Mouse (Mus musculus) liver (tissue): ENCODE results near the gene Slc8a1.
A peak's percentile ranks its signal among the peaks of the same experiment; 100 is the strongest.

ENCODE experiments used
- DNase-seq: peaks from one replicate; pipeline ENCODE4 v3.0.0-alpha.2; 2020; ENCODE audit warnings: mixed read lengths

Slc8a1 gene

DNA sequence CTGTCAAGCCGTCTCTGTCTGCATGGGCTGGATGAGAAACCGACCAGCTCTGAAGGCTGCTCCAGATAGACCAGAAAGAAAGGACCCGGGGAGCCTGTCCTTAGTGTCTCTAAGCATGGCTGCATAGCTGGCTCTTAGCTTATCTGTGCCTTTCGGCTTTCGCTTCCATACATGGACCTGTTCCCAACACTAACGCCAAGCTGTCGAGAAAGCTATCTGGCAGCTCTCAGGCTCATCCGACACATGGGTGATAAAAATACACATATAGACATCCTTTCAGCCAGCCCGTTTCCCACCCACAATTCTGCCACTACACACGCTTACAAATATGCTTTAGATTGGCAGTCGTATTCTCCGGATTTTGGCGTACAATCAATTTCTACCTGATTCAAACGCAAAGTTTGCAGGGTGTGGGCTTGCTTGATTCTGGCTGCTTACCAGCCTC lies at the start of gene Slc8a1:
Slc8a1 (minus strand) TSS at position 67 of the 445 bp plus-strand sequence.
- DNase-seq, result no peak

DNA sequence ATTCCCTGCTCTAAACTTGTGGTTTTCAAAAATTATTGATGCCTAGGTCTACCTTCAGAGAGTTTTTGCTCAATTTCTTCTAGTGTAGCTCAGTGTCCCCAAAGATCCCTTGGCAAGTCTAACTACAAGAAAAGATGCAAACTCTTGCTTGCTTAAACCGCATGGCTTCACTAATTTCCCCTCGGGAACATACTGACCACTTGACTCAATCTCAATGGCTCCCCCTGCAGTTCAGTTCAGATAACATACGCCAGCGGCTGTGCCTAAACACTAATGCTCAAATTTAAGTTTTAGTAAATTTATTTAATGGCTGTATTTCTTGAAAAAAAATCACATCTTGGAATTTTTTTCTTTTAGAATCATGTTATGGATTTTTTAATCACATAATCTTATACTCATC lies 49.2 kb upstream of the Slc8a1 start:
- DNase-seq, result peak; percentile 15

DNA sequence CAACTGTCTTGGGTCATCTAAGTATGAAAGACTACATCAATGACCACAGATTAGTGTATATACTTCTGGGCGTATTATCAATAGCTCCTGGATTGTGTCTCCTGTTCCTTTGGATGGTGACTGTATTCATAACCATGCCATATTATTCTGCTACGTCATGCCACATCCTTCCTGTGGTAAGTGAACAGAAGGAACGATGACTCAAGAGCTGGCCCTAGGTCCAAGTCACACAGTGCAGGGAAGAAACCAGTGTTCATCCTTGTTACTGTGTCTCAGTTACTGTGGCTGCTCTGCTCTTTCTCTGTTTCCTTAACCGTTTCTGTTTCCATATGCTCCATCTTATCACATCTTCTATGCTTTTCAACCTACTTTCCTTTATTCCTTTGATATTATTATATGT lies 44.1 kb upstream of the Slc8a1 start:
- DNase-seq, result no peak

DNA sequence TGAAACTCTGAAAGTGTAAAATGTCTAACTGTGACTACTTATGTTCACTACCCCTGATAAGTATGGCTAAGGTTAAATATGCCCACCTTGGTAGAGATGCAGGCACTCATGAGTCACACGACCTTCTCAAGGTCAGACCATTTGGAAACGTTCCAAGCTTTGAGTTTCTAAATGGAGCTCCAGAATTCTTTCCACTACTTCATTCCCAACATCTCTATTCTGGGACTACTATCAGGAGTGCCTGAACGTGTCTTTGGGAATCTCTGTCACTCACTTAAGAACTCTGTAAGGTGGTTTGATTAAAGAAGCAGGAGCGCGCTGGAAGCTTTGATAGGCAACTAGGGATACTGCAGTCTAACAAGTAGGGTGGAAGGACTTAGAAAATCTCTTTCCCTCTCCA lies 43.3 kb upstream of the Slc8a1 start:
- no peak for DNase-seq

DNA sequence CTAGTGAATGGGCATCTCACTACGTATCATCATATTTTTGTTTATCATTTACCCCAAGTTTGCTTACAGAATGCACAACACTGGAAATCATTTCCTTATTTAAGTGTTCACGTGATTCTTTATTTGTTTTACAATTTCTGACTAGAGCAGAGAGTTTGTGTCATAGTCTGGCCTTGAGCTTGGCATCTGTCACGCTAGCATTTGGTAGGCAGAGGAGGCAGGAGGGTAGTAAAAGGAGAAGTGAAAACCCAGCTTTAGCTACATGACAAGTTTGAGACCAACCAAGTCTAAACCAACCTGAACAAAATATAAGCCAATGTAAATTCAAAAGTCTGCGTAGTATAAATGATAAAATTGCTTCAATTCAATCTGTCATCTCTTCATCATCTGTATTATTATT lies 41.7 kb upstream of the Slc8a1 start:
- DNase-seq, result no peak

DNA sequence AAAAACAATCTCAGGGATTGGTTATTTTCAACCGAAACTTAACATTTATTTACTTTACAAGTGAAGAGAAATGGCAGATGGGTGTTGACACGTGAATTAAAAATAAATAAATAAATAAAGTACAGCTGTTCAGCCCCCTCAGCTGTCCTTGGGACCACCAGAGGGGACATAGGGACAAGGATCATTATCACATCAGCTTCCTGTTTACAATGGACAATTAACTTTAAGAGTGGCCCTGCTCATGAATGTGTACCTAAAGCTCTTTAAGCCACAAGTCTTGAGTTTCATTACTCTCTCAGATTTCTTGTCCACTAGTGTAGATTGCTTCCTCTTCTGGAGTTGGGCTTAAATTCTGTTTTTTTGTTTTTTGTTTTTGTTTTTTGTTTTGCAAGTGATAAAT lies 12.5 kb upstream of the Slc8a1 start:
- no peak for DNase-seq

DNA sequence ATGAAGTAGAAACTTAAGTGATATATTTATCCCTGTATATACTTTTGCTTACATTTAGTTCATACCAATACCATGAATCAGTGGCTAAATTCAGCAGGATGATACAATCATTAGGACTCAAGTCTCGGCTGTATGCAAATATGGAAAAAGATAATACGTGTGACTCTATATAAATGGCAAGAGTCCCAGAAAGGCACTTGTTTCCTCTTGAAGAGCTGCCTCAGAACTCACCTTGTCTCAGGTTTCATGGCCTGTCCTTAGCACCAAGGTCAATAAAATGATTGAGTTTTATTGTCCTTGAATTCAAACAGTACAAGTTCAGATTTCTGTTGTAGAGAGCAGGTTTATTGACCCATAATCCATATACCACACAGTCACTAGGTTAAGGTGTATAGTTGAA lies 4.9 kb upstream of the Slc8a1 start:
- no peak for DNase-seq

DNA sequence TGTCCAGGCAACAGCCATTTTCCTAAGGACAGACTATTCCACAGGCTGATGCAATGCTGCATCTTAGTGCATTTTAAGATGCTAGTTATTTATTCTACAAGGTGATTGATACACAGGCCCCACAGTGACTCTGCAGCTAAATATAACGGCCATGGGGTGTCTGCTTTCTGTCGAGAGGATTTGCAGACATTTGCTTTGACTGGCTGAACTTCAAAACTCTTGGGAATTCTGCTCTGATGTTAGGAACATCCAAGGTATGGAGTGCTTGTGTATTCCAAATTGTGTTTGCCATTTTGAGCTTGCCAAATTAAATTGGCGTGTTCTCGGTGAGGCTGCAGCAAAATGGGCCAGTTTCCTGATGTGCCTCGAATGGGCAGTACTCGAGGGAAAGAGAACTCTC lies 2.4 kb upstream of the Slc8a1 start:
- DNase-seq, result no peak

DNA sequence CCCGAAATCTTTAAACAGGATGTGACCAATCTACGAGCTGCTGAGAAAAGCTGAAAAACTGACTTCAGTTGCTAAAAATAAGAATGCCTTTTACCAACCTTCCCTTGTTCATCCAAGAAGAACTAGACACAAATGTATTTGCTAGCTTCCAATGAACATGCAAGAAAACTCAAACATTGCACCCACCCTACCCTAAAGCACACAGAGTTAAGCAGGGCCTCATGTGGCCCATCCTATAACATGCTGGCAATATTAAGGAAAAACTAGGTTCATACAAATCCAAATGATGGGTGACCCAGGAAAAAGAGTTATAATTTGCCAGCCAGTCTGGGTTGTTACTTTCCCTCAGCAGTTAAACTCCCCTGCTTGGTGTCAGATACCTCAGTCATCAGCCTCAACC lies 398 bp downstream of the Slc8a1 start:
- no peak for DNase-seq

DNA sequence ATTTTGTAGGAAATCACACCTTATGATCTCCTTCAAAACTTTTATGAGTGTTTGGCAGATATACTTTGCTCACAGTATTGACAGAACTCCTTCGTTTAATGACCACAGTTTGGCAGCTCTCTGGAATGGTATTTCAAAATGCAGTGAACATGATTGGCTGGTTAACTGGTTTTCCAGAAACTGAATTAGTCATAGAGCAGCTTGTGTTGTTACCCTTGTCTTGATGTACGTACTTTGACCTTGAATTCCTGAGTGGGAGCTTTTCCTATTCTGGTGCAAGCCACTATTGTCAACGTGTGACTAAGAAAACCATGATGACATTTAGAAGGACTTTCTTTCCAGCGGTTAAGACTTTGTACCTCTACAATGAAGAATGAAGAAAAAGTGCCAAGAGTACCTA lies 868 bp downstream of the Slc8a1 start:
- no peak for DNase-seq

DNA sequence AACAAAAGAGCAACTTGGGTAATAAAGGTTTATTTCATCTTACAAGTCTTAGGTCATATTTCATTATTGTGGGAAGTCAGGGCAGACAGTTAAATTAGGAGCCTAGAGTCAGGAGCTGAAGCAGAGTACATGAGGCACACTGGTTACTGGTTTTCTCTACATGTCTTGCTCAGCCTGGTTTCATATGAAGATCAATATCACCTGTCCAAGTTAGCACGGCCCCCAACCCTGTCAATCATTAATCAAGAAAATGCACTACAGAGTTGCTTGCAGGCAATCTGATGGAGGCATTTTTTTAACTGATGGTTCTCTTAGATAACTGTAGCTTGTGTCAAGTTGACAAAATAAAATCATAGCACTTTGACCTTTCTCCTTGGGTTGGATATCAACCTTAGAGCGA lies 2.6 kb downstream of the Slc8a1 start:
- DNase-seq, result no peak

DNA sequence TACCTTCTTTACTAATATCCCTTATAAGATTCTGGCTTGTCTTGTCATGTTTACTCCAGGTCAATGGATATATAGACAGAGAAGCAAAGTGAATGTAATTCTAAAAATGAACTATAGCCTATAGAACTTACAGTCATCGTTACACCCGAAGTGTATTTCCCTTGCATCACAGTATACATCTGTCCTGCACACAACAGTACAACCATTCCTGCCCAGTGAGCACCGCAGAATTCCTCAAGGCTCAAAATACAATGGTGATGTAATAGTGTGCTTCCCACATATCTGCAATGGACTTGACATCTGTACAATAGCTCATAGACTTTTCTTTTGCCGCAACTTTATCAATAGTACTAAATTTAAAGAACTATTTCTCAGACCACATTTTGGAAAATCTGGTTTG lies 8.3 kb downstream of the Slc8a1 start:
- no peak for DNase-seq

DNA sequence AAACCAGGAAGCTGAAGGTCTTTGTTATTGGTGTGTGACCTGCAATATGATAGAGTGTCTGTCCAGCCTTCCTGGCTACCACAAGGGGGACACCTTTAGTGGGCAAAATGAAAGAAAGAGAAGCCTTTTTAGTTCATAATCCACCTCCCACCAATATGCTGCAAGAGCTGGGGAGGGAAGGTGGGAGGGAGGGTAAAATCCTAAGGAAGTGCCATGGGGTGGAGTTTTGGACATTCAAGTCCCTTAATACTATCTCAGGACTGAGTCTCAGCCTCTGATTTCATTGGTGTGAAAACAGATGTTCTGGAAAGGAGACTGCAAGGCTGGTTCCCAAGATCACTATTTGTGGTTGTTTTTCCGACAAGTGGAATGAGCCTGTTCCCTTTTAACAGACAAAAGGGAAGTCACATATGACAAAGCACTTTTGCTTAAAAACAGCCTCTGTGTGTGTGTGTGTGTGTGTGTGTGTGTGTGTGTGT lies 25.9 kb downstream of the Slc8a1 start:
- no peak for DNase-seq

DNA sequence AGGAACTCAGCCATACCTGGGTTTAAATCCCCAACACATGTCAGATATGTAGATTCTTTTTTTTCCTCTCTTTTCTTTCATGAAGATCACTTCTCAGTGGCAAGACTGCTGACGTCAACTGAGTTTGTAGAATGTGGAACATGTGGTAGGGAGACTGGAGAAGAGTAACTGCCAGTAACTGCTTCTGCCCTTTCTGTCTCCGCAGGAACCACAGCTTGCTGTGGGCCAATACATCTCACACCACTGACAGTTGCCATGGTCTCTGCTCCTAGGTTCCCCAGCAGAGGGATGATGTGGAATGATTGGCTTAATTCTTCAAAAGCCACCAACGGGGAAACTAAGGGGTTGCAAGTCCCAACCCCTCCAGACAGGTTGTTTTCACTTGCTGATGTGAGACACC lies 33.4 kb downstream of the Slc8a1 start:
- no peak for DNase-seq

DNA sequence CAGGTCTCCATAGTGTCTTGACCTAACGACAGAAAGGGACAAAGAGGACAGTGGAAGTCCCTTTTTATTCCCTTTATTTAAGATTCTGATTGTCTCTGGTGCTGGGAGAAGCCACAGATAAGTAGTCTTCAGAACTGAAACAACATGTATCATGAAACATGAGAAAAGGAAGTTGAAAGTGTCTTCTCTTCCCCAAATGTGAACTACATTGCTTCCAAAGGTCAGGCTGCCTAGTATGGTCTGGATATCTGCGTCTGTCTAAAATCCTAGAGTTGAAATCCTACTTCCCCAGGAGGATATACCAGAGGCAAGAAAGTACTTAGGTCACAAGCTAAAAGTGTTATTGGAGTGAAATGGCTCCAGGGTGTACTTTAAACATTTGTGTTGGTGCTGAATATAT lies 34.9 kb downstream of the Slc8a1 start:
- DNase-seq, result no peak

DNA sequence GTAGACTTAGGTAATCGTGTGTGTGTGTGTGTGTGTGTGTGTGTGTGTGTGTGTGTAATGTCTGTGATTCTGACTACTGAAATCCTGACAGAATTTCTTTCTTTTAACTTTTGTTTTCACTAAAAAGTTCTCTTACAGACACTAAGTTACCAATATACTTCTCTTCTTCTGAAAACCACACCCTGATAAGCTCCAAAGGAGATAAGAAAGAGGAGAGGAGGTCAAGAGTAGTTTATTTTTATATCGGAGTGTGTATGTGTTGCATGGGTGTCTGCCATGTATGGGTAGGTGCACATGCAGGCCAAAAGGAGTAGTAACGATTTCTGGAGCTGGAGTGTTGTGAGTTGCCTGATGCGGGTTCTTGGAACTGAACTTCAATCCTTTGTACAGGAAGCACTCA lies 36.5 kb downstream of the Slc8a1 start:
- DNase-seq, result no peak

DNA sequence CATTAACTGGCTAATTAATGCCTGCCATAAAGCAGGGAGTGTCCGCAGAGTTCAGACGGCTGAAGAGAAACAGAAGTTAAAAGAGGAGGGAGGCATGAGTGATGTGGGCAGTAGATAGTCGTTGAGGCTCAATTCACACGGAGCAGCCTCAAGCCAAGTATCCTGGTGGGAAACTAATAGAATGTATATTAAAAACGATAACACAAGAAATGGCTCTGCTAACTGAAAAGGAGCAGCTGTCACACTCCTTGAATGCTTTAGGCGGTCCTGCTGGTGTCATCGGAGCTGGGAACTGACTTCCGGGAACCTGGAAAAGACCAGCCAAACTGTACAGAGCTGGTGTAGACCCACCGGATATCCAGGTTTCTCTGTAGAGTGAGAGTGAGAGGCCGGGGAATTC lies 39.4 kb downstream of the Slc8a1 start:
- no peak for DNase-seq

DNA sequence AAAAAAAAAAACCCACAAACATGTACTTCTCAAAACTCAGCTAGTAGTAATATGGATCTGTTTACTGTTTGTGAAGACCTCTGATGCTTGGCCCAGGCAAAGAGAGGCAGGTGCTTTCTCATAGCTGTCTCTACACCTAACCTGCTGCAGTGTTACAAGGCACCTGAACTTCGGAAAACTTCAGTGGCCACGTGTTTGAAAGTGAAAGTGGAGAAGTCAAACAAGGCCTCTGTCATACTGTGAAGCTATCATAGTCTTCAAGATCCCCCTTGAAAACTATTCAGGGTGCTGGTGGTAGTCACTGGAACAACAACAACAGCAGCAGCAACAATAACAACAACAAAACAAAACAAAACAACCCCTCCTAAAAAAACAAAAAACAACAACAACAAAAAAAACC lies 40.5 kb downstream of the Slc8a1 start:
- no peak for DNase-seq

DNA sequence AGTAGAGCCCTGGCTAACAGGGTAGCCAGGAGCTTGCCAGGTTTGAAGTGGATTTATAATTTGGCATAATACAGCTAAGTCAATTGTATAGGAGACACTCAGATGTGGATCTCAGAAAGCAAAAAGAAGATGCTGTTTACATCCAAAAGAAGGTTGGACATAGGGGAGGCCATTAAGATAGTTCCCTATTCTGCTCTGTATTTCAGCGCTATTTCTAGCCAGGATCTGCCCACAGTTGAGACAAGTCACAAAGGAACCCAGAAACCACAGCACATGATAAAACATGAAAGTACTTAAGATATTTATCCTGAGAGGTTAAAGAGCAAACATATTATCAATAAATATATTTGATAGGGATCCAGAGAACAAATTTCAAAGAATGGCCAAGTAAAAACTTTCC lies 43.2 kb downstream of the Slc8a1 start:
- no peak for DNase-seq

DNA sequence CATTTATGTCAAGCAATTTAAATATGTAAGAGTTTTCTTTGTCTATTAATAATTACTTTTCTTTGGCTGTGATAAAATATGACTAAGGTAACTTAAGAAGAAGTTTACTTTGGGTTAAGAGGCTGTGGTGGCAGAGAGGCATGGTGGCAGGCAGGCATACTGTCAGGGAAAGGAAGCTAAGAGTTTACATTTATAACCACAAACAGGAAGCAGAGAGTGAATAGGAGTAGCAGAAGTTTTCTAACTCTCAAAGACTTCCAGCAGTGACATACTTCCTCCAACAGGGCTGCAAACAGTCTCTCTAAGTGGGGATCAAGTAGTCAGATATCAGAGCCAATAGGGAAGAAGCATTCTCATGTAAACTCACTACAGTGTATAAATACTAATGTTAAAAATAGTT lies 58.6 kb downstream of the Slc8a1 start:
- no peak for DNase-seq

DNA sequence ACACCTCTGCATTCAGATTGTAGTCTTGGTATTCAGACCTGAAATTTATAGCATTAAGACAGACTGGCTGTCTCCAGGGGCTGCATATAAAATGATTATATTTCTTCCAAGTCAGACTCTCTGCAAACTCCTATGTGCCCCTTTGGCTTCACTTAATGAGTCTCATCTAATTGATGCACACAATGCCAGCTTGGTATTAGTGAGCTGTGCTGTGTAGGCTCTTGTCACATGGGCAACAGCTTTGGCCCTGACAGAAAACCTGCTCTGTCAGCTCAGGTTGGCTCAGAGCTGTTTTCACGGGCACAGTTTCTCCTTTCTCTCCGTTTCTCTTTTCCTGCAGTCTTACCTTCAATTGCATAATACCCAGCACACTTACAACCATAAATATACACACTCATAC lies 60.7 kb downstream of the Slc8a1 start:
- no peak for DNase-seq

DNA sequence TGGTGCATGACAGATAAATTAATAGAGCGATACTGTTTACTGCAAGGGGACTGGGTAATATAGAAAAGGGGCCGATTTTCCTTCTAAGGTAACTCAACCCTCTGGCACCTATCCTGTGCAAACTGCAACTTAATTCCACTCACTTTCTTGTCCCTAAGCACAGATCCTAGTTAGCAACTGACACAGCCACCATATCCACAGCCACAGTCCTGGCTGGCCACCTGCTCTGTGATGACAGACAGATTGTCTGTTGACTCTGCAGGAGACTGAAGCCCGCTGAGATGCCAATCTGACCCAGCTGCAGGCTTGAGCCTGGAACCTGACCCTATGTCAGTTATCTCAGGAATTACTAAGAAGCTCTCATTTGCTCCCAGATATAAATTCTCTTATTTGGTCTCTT lies 62.0 kb downstream of the Slc8a1 start:
- DNase-seq, result no peak

DNA sequence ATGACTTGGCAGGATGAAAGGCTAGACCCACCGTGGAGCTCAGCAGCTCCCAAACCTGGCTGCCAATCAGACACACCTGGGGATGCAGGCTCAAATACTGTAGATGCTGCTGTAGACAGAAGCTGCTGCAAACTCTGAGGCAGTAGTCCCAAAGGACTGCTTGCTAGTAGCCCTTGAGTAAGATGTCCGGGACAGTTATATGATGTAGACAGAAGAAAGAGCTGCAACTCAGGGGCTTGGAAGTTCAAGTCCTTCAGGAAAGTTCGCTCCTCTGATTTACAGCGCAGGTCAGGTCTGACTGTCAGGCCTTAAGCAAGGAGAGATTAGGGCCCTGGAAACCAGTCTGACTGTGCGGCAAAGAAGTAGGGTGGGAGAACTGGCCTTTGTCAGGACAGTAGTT lies 66.9 kb downstream of the Slc8a1 start:
- DNase-seq, result no peak

DNA sequence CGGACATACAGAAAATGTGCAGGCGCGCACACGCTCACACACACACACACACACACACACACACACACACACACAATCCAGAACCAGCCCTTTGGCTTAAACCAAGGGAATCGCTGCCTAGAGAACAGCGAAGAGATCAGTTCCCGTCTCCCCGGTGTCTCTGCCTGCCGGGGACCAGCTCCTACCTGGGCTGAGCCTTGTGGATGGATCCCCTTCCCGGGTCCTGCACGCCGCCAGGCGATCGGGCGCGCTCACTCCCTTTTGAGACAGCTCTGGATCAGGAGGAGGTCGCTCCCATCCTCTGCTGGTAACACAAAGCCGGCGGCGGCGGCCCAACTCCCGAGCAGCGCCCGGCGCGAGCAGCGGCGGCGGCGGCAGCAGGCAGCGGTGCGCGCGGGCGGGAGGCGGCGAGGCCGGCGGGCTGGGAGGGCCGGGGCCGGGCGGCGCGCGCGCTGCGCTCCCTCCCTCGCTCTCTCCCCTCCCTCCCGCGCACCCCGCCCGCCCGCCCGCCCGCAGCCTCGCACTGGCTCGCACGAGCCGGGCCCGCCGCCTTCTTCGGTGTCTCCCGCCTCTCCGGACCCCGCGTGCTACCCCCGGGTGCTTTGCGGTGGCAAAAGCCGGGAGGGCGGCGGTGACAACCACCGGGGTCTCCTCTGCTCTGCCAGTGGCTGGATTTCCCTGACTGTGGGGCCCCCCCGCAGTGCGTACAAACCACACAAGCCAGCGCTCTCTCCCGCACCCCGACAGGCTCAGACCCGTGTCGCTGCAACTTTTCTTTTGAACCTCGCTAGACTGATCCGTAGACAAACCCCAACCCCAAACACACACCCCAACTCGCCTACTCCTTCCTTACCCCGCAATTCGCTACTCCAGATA lies 68.1 kb downstream of the Slc8a1 start:
- DNase-seq, result peak; percentile 38
